Mouse (Mus musculus): ENCODE measurements at regions not wholly inside any gene's neighbourhood (a gene's known extent, or its start where the extent isn't known, plus 50 kb on each side); places are given as distances from the start of the nearest gene placed in this dataset.

DNA sequence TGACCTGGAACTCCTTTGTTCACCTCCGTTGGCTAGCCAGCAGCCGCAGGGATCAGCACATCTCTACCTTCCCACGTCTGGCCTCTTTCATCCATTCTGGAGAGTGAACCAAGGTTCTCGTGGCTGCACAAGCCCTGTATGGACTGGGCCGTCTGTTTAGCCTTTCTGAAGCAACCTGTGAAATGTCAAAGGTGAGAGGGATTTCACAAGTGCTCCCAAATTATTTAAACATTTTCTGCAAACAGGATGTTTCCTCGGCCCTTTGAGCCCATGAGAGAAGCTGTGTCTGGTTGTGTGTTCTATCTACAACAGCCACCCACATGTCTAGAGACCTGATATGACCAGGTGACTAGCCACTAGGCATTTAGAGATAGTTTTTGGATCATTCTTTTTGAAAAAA is 65.8 kb upstream of the Lrig1 start:
- TF ChIP-seq CTCF (IDR thresholded peaks at IDR 0.05) (no peak), EP300 (IDR thresholded peaks at IDR 0.05) (no peak)
